Mouse (Mus musculus) yolk sac, embryonic 10.5 days (tissue): Measurements from ENCODE around the gene Zbp1.

Source experiments
- DNase-seq: peaks from one replicate; pipeline ENCODE4 v3.0.0-alpha.2; 2017; ENCODE audit warnings: low spot score

The Zbp1 gene

DNA sequence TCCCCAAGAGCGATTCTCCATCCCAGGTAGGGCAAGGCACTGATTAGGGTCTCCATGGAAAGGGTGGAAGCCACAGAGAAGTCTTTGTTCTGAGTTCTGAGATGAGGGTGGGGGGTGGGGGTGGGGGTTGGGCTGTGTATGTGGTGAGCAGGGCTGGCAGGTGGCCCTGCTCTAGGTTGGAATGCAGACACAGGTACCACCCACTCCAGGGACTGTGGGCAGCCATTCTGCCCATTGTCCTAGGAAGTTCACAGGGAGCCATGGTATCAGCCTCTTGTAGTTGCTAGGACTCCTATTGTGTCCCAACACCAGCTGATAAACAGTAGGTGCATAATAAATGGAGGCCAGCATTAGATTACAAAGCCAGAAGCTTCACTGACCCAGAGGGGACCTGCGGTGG is 28.5 kb upstream of the Zbp1 start:
- no peak for DNase-seq

- no peak for DNase-seq
Measured at GRCm38 (mm10) chr2:173246688-173247087, 28.0 kb upstream of the Zbp1 start.

DNA sequence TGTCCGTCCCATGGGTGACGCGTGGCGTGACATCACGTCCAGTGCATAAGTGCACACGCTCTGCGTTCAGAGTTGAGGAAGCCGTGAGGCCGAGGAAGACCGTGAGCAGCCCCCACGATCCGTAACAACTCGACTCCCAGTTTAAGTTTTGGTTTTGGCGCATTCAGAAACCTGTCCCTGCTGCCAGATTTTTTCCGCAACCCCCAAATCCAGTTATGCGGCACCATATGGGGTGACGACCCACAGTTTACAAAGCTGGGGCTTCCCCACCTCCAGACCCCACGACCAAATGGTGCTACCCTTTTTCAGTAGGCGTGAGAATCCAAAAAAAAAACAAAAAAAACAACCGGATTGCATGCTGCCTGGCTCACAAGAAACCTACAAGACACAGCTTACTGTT is 26.5 kb upstream of the Zbp1 start:
- no peak for DNase-seq

DNA sequence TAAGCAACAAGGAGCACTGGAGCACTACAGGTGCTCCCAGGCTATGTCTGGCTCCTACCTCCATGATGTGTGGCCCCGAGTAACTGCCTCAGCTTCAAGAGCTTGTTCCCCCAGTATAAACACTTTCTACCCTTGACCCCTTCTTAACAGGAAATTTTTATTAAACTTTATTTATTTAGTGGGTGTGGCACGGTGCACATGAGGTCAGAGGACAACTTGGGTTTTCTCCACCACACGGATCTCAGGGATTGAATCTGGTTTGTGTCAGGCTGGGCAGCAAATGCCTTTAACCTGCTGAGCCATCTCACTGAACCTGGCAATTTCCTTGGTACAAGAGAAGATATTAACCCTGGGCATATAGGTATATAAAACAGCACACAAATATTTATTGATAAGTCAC is 25.4 kb upstream of the Zbp1 start:
- no peak for DNase-seq

GRCm38 (mm10) chr2:173243616-173244015 is 24.9 kb upstream of the Zbp1 start:
- no peak for DNase-seq

- no peak for DNase-seq
Measured at GRCm38 (mm10) chr2:173242874-173243273, 24.2 kb upstream of the Zbp1 start.

DNA sequence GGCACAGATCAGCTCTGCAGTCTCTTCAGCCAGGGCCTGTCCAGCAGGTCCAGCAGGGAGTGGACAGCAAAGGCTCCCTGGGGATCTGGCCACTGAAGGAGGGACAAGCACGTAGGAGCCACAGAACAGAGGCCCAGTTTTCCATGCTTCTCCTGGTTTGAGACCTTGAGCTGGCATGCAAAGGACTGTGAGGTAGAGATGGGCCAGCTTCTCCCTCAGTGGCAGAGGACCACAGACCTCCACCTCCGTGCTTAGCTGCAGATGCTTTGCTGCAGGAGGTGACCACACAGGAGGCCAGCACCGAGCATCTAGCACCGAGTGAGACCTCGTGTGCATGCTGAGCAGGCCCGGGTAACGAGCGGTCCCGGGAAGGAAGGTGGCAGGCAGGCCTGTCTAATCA is 22.0 kb upstream of the Zbp1 start:
- DNase-seq = no peak

DNA sequence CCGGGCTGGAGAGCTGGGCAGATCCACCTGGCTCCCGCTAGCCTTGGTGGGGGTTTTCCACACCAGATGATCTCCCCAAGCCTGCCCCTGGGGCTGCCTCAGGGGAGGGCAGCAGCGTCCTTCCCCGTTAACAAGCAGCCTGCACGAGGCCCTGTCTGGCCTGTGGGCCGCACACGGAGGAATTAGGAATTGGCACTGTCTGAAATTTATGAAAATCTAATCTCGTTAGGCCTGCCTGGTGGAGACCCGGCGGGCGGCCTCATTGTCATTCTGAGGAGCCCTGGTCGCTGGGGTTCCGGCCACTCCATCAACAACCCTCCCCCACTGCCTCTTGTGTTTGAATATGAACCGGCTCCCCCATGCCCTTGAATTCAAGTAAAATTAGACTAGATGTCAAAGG is 19.8 kb upstream of the Zbp1 start:
- no peak for DNase-seq

GRCm38 (mm10) chr2:173235435-173236332 is 17.0 kb upstream of the Zbp1 start:
- no peak for DNase-seq

GRCm38 (mm10) chr2:173232766-173233099 is 14.0 kb upstream of the Zbp1 start:
- no peak for DNase-seq

DNA sequence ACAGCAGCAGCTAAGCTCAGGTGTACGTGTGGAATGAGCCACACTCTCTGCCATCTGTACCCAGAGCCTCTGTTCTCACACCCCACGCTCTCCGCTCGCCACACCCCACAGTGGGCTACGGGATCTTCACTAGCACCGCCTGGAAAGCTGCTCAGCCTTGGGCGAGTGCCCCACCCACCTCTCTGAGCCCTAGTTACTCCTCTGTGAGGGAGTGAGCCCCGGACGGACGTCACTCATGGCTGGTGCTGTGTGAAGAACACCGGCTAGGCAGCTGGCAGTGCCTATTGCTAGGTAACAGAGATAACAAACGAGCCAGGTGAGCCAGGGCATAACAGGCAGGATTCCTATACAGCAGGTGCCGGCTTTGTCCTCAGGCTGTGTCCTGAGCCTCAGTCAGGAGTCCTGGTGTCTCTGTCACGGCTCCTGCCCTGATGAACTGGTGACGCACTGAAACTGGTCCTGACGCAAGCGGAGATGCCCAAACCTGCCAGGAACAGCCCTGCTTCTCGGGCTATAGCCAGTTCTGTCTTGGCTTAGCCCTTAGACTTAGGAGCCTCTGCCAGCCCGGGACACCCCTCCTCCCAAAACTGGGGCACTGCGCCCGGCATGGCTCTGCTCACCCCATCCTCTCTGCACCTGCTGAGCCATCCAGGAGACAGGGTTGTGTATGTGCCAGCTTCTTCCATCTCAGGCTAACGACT is 13.5 kb upstream of the Zbp1 start:
- DNase-seq = no peak

GRCm38 (mm10) chr2:173229578-173230224 is 11.0 kb upstream of the Zbp1 start:
- peak; percentile 80 for DNase-seq

DNA sequence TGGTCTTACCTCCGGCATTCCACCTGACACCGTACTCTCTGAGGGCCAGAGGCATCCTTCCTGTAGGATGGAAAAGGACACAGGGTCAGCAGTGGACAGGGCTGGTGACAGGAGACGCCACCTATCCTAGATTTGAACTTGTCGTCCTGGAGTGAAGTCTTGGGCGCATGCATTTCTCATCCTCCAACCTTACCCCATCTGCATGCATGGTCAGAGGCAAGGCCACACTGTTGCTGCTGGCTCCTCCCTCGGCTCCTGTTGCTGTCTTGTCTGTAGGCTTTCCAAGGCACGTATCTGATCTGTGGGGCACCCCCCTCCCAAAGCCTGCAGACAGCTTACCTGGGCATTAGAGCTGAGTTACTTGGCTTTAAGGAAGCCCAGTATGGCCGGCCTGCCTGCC is 9.8 kb upstream of the Zbp1 start:
- DNase-seq = no peak

DNA sequence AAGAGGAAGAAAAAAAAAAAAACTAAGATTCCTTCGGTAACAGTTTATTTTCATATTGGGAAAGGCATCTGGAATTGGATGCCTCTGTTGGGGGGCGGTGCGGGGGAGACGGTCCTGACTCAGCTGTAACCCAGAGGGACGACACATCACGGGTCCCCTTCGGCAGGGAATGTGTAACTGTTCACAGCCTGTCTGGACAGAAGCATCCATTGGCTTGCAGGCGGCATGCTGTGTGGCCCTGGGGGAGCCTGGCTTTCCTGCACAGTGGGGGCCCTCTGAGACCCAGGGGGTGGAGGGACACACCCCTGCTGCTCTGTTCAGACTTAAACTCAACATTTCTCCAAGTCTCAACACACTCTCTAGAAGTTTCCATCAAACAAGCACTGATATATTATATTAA is 8.1 kb upstream of the Zbp1 start:
- DNase-seq = no peak

GRCm38 (mm10) chr2:173225906-173226305 is 7.2 kb upstream of the Zbp1 start:
- DNase-seq = no peak

- DNase-seq = no peak
Measured at GRCm38 (mm10) chr2:173224832-173225231, 6.1 kb upstream of the Zbp1 start.

GRCm38 (mm10) chr2:173224097-173224496 is 5.4 kb upstream of the Zbp1 start:
- no peak for DNase-seq

- DNase-seq = no peak
Measured at GRCm38 (mm10) chr2:173223496-173223895, 4.8 kb upstream of the Zbp1 start.

DNA sequence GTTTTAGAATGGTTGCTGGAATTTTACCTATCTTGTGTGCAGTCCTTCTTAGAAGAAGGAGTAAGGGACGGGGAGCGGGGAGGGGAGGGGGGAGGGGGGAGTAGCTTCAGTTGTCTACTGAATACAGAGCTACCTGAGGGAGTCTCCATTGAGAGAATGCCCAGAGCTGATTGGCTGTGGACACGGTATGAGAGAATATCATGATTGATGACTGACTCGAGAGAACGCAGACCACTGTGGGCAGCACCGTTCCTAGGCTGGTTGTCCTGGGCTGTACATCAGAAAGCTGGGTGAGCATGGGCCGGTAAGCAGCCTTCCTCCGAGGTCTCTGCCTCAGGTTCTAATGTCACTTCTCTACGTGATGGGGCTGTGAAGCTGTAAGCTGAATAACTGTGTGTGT is 2.0 kb upstream of the Zbp1 start:
- DNase-seq = no peak

DNA sequence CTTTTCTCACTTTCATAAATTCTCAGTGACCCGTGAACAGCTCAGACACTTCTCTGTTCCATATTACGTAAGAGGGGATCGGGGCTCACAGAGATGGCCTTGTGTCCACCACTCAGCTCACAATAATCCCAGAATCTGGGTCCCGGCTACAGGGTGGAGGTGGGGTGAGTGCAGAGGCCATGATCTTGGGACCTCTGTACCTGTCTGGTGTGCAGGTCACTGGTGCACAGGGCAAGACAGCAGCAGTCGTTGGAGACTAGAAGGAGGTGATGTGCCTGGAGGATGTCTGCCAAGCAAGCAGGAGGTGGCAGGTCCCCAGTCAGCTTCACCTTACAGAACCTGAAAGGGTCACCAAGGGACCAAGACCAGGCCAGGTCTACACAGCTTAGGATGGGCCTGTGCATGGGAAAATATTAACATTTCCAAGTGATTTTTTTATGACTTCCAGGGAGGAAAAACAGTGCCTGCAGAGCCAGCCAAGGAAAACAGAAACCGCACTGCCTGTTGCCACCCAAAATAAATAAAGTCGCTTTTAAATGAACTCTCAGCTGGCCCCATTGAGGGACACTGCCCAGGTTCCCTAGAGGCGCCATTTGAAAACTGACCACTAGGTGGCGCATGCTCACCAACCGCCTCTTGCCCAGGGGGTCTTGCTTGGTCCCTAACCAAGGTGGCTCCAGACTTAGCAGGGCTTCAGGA is 682 bp upstream of the Zbp1 start:
- DNase-seq = peak; percentile 20

- DNase-seq = no peak
Measured at GRCm38 (mm10) chr2:173217763-173218258, 912 bp downstream of the Zbp1 start.

DNA sequence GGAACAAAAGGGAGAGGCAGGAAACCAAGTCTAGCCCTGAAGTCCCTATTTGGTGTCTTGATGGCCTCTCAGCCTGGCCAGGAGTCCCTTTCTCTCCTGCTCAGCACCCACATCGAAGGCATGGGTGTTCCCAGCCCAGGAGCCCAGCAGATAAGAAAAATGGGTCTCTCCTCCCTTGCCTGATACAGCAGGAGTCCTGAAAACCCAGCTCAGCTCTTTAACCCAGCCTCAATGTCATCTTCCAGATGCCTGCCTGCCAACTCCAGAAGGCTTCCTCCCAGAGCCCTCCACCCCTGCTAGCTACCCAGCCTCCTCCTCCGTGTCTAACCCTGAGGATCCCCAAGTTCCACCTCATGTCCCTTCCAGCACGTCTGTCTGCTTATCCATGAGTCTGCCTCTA is 1.5 kb downstream of the Zbp1 start:
- no peak for DNase-seq
